Mouse (Mus musculus) CH12.LX (cell line): ENCODE measurements at regions not wholly inside any gene's neighbourhood (a gene's known extent, or its start where the extent isn't known, plus 50 kb on each side); places are given as distances from the start of the nearest gene placed in this dataset.

Experiments used
- DNase-seq: peaks from one replicate; pipeline ENCODE4 v3.0.0-alpha.2; 2013; ENCODE audit errors: extremely low read depth
- H3K27ac ChIP-seq: 2 replicates; pipeline ENCODE4 v1.5.1; 2012; ENCODE audit warnings: low read depth, mild to moderate bottlenecking, control low read depth, moderate library complexity; ENCODE audit not compliant: insufficient read depth
- H3K27me3 ChIP-seq: replicated peaks from 2 replicates; pipeline ENCODE3; 2012; ENCODE audit warnings: inconsistent platforms
- H3K36me3 ChIP-seq, 2 experiments: replicated peaks in 1 of 2; 2 replicates each; pipeline versions ENCODE3 to v1.6.1; 2012; ENCODE audit warnings: inconsistent platforms in 1 of 2, low read length in 1 of 2, mild to moderate bottlenecking in 1 of 2, mixed read lengths in 1 of 2, moderate library complexity in 1 of 2; ENCODE audit not compliant: control insufficient read depth in 1 of 2, insufficient read depth in 1 of 2
- H3K4me1 ChIP-seq, 2 experiments: 2 replicates each; pipeline ENCODE4 v1.6.1; 2012; ENCODE audit warnings: inconsistent platforms in 1 of 2, moderate library complexity in 1 of 2; ENCODE audit not compliant: insufficient read depth in 2 of 2, control insufficient read depth in 1 of 2
- H3K4me2 ChIP-seq: 2 replicates; pipeline ENCODE4 v1.6.1; 2012; ENCODE audit warnings: low read depth, mild to moderate bottlenecking, control low read depth; ENCODE audit not compliant: poor library complexity, insufficient read depth, severe bottlenecking
- H3K4me3 ChIP-seq, 3 experiments: fragments of 150-350 bp in 1 of 3; sonication (generic) in 1 of 3; replicated peaks in 1 of 3; 2 replicates each; pipeline versions ENCODE3 to v1.5.1; 2011 to 2012; ENCODE audit warnings: low read depth in 2 of 3, low read length in 2 of 3, mild to moderate bottlenecking in 2 of 3, moderate library complexity in 2 of 3, control low read depth in 1 of 3, improper control_type of control experiment in 1 of 3, inconsistent platforms in 1 of 3, mixed read lengths in 1 of 3; ENCODE audit not compliant: poor library complexity in 1 of 3
- H3K79me2 ChIP-seq: replicated peaks from 2 replicates; pipeline ENCODE4 v1.6.1; 2012; ENCODE audit warnings: mild to moderate bottlenecking, moderate library complexity; ENCODE audit not compliant: control insufficient read depth, poor library complexity, insufficient read depth, severe bottlenecking; ENCODE audit errors: extremely low read depth
- H3K9ac ChIP-seq: 2 replicates; pipeline ENCODE4 v1.6.1; 2012; ENCODE audit warnings: low read depth, mild to moderate bottlenecking, control low read depth, moderate library complexity; ENCODE audit not compliant: insufficient read depth
- H3K9me3 ChIP-seq: replicated peaks from 2 replicates; pipeline ENCODE3; 2012; ENCODE audit warnings: low read length, inconsistent platforms, mixed read lengths
- BHLHE40 ChIP-seq: IDR thresholded peaks from 2 replicates; pipeline ENCODE4 v1.6.1; 2011; ENCODE audit warnings: mild to moderate bottlenecking, low read depth, low read length, improper control_type of control experiment
- CHD1 ChIP-seq: IDR thresholded peaks from 2 replicates; pipeline ENCODE4 v1.6.1; 2012; ENCODE audit warnings: low read depth, low read length, improper control_type of control experiment, inconsistent platforms
- CHD2 ChIP-seq: IDR thresholded peaks from 2 replicates; pipeline ENCODE4 v1.6.1; 2011; ENCODE audit warnings: low read length, improper control_type of control experiment
- CTCF ChIP-seq, 2 experiments: IDR thresholded peaks in 1 of 2; conservative IDR thresholded peaks in 1 of 2; 2 replicates each; pipeline ENCODE4 v1.5.1; 2011 to 2012; ENCODE audit warnings: low read depth in 2 of 2, low read length in 2 of 2, improper control_type of control experiment in 1 of 2, inconsistent platforms in 1 of 2, mild to moderate bottlenecking in 1 of 2, moderate library complexity in 1 of 2
- E2F4 ChIP-seq: IDR thresholded peaks from 2 replicates; pipeline ENCODE4 v1.6.1; 2011; ENCODE audit warnings: low read depth, low read length, improper control_type of control experiment; ENCODE audit not compliant: insufficient replicate concordance
- EP300 ChIP-seq: IDR thresholded peaks from 2 replicates; pipeline ENCODE4 v1.6.1; 2011; ENCODE audit warnings: low read length, improper control_type of control experiment
- GABPA ChIP-seq: IDR thresholded peaks from 2 replicates; pipeline ENCODE4 v1.6.1; 2012; ENCODE audit warnings: low read depth, low read length, improper control_type of control experiment, inconsistent platforms; ENCODE audit not compliant: insufficient replicate concordance
- IRF4 ChIP-seq: IDR thresholded peaks from 2 replicates; pipeline ENCODE4 v1.6.1; 2014; ENCODE audit warnings: low read depth, mild to moderate bottlenecking, inconsistent platforms, low read length, improper control_type of control experiment
- JUN ChIP-seq: IDR thresholded peaks from 2 replicates; pipeline ENCODE4 v1.6.1; 2011; ENCODE audit warnings: low read depth, mild to moderate bottlenecking, low read length, improper control_type of control experiment, moderate library complexity; ENCODE audit not compliant: insufficient read depth
- KAT2A ChIP-seq: IDR thresholded peaks from 2 replicates; pipeline ENCODE4 v1.6.1; 2012; ENCODE audit warnings: low read length, improper control_type of control experiment, inconsistent platforms; ENCODE audit not compliant: insufficient replicate concordance
- MYC ChIP-seq: IDR thresholded peaks from 2 replicates; pipeline ENCODE4 v1.6.1; 2011; ENCODE audit warnings: low read depth, mild to moderate bottlenecking, improper control_type of control experiment, low read length
- NELFE ChIP-seq: IDR thresholded peaks from 2 replicates; pipeline ENCODE4 v1.6.1; 2011; ENCODE audit warnings: low read depth, low read length, improper control_type of control experiment
- NRF1 ChIP-seq: IDR thresholded peaks from 2 replicates; pipeline ENCODE4 v1.6.1; 2014; ENCODE audit warnings: low read depth, mild to moderate bottlenecking, inconsistent platforms, low read length, improper control_type of control experiment, moderate library complexity
- PAX5 ChIP-seq: IDR thresholded peaks from 2 replicates; pipeline ENCODE4 v1.6.1; 2012; ENCODE audit warnings: low read length, inconsistent platforms, mixed read lengths
- POLR2A ChIP-seq: IDR thresholded peaks from 2 replicates; pipeline ENCODE4 v1.6.1; 2011; ENCODE audit warnings: low read depth, mild to moderate bottlenecking, improper control_type of control experiment, low read length
- RAD21 ChIP-seq: IDR thresholded peaks from 2 replicates; pipeline ENCODE4 v1.6.1; 2011; ENCODE audit warnings: low read depth, mild to moderate bottlenecking, low read length, improper control_type of control experiment, moderate library complexity
- RCOR1 ChIP-seq: conservative IDR thresholded peaks from 2 replicates; pipeline ENCODE4 v1.6.1; 2012; ENCODE audit warnings: low read depth, mild to moderate bottlenecking, inconsistent platforms, low read length, improper control_type of control experiment
- SIN3A ChIP-seq: IDR thresholded peaks from 2 replicates; pipeline ENCODE4 v1.6.1; 2012; ENCODE audit warnings: low read length, improper control_type of control experiment, inconsistent platforms
- TCF12 ChIP-seq: IDR thresholded peaks from 2 replicates; pipeline ENCODE4 v1.6.1; 2014; ENCODE audit warnings: low read depth, mild to moderate bottlenecking, inconsistent platforms, low read length, improper control_type of control experiment
- USF1 ChIP-seq: IDR thresholded peaks from 2 replicates; pipeline ENCODE4 v1.6.1; 2014; ENCODE audit warnings: low read depth, mild to moderate bottlenecking, inconsistent platforms, low read length, improper control_type of control experiment
- ZKSCAN1 ChIP-seq: IDR thresholded peaks from 2 replicates; pipeline ENCODE4 v1.6.1; 2012; ENCODE audit warnings: low read depth, inconsistent platforms, low read length, improper control_type of control experiment, borderline replicate concordance
- ZMIZ1 ChIP-seq: IDR thresholded peaks from 2 replicates; pipeline ENCODE4 v1.6.1; 2012; ENCODE audit warnings: low read depth, mild to moderate bottlenecking, inconsistent platforms, low read length, improper control_type of control experiment
- ZNF384 ChIP-seq: IDR thresholded peaks from 2 replicates; pipeline ENCODE4 v1.6.1; 2012; ENCODE audit warnings: low read depth, low read length, improper control_type of control experiment, inconsistent platforms
- dilution Hi-C: fragments of 300-500 bp; cut with MboI; formaldehyde crosslinking; loops from 2 replicates; pipeline ENCODE4 v1.14.3; 2020; ENCODE audit warnings: low sequenced_read_pairs; ENCODE audit not compliant: extremely low pct_unique_long_range_greater_than_20kb, extremely low pct_ligation_motif_present
- in situ Hi-C: fragments of 300-500 bp; cut with MboI; formaldehyde crosslinking; loops from 3 replicates; pipeline ENCODE4 v1.14.3; 2019; ENCODE audit warnings: low sequenced_read_pairs, low pct_ligation_motif_present, low pct_unique_long_range_greater_than_20kb, mixed read lengths

GRCm38 (mm10) chr5:41206462-41206861, 501.5 kb downstream of the Rab28 start:
- no peak overlapping the region for H3K27ac ChIP-seq
- H3K9me3 ChIP-seq: no peaks in the 10 kb centered on the region
- no peak overlapping the region for H3K9ac ChIP-seq
- H3K27me3 ChIP-seq: no peaks in the 10 kb centered on the region
- dilution Hi-C loops: no loop called here
- no peak for DNase-seq
- H3K79me2 ChIP-seq: no peaks in the 10 kb centered on the region
- H3K36me3 ChIP-seq: no peaks in the 10 kb centered on the region
- H3K4me3 ChIP-seq: no peak overlapping the region
- no peak for TF ChIP-seq SIN3A
- TF ChIP-seq CHD2: no peak
- no peak for TF ChIP-seq NELFE
- no peak for TF ChIP-seq USF1
- TF ChIP-seq CTCF (conservative IDR thresholded peaks at IDR 0.05 in 1 of 2, IDR thresholded peaks at IDR 0.05 in 1 of 2; ENCODE audit: low read depth in 2 of 2, low read length in 2 of 2): no peak
- TF ChIP-seq JUN: no peak
- TF ChIP-seq RAD21: no peak
- in situ Hi-C loops: no loop called here
- no peak overlapping the region for H3K4me2 ChIP-seq
- 0 out of 4 replicates have a peak, but pooled peaks cover 0 to 4% of the 10 kb centered on the region in 2 experiments for H3K4me1 ChIP-seq

DNA sequence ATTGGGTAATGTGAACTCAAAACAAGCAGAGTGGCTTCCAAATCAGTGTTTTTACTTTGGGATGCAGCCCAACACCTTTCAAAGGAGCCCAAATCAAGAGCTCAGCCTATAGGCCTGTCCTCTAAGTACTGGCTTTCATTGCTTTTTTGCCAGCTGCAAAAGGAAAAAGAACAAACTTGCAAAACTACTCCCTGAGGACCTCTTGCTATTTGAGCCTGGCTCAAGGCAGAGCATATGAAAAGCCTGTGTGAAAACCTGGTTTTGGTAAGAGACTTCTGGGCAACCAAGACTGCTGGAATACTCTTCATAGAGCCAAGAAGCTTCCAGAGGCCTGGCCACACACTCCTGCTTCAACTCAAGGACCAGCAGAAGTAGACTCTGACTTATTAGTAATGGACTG, 503.5 kb downstream of the Rab28 start:
- Histone ChIP-seq H3K4me2 (no peak overlapping the region), H3K27me3 (no peaks in the 10 kb centered on the region), H3K9ac (no peak overlapping the region), H3K36me3 (no peaks in the 10 kb centered on the region), H3K79me2 (no peaks in the 10 kb centered on the region), H3K9me3 (no peaks in the 10 kb centered on the region), H3K4me1 (0 out of 4 replicates have a peak, but pooled peaks cover 0 to 4% of the 10 kb centered on the region in 2 experiments), H3K27ac (no peak overlapping the region), H3K4me3 (no peak overlapping the region)
- dilution Hi-C loops: no loop called here
- TF ChIP-seq IRF4 (no peak), RCOR1 (no peak), ZNF384 (no peak), ZMIZ1 (no peak), BHLHE40 (no peak), KAT2A (no peak)
- in situ Hi-C loops: no loop called here
- no peak for DNase-seq

- Histone ChIP-seq H3K36me3 (no peaks in the 10 kb centered on the region), H3K27me3 (no peaks in the 10 kb centered on the region), H3K4me3 (no peak overlapping the region), H3K4me2 (no peak overlapping the region), H3K9me3 (no peaks in the 10 kb centered on the region)
- DNase-seq: peak; percentile 62
- in situ Hi-C loops: no loop called here
- no peak for TF ChIP-seq NRF1
- TF ChIP-seq POLR2A: no peak
- no peak for TF ChIP-seq SIN3A
- TF ChIP-seq EP300: no peak
- TF ChIP-seq TCF12: no peak
- TF ChIP-seq CHD1: no peak
- no peak for TF ChIP-seq E2F4
- TF ChIP-seq PAX5: no peak
- no peak for TF ChIP-seq ZMIZ1
- TF ChIP-seq IRF4: no peak
- TF ChIP-seq GABPA: no peak
- no peak for TF ChIP-seq MYC
- TF ChIP-seq ZKSCAN1: no peak
- TF ChIP-seq, all 38 proteins: peak for 0
- Histone ChIP-seq H3K27ac (no peak overlapping the region), H3K79me2 (no peaks in the 10 kb centered on the region), H3K4me1 (peaks cover 0 to 22% of the 10 kb centered on the region in 2 experiments; a peak in 2 of 4 replicates), H3K9ac (no peak overlapping the region)
- dilution Hi-C loops: no loop called here
Measured at GRCm38 (mm10) chr5:41187193-41187592, 520.8 kb downstream of the Rab28 start.
